Mouse (Mus musculus): ENCODE measurements at regions not wholly inside any gene's neighbourhood (a gene's known extent, or its start where the extent isn't known, plus 50 kb on each side); places are given as distances from the start of the nearest gene placed in this dataset.

DNA sequence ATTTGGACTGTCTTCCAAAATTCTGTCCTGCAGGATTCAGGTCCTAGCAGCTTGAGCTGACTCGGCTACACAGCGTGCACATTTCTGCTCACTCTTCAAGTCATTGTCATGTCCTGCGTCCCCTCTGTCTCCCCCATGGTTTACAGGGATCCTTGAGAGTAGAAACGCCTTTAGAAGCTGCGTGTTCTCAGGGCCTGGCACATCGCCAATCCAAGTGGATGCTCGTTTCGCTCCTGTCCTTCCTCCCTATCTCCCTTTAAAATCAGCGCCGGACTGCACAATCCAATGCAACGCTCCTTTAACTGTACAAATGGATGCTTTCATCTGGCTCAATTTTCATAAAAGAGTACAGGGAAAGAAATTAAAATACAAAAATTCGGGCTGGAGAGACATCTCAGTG, 201.6 kb downstream of the Cdh26 start:
- POLR2A ChIA-PET = interaction anchor here in 3 of 4 experiments (0.7 to 8.3 kb wide), 19 partner anchors 9 to 120 kb away, joined by 3 to 140 read pairs (median 4); no protein-coding TSS in a partner anchor
- CTCF ChIA-PET = interaction anchor here in 3 of 4 experiments (0.6 to 2.9 kb wide), 9 partner anchors 9 to 399 kb away, joined by 3 to 13 read pairs (median 5); no protein-coding TSS in a partner anchor

DNA sequence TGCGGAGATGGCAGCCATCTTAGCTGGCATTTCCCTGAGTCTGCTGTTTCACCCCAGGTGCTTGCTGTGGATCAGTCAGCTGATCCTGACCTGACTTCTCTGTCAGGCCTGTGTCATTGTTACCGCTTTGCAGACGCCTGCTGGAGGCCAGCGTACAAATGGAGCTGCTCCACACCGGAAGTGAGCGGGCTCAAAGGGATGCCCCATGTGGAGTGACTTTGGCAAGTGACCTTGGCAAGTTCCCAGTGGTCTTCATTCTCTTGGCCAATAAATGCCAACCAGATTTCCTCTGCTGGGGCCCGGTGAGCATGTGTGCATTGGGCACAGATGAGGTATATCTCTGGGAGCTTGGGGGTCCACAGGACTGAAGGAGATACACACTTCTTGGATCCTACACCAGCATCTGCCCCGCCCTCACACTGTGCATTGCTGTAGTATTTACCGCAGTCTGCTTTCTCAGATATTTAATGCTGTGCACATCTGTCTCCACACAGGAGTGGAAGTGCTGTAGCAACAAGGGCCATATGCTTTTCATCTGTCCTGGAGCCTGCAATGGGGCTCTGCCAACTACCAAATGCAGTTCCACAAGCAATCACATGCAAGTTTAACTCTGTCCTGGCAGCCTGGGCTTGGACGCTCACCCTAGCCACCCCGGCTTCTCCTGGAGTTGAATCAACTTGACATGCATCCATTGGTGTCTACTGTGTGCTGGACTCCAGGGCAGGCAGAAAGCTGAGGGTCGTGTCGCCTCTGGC, 202.7 kb downstream of the Cdh26 start:
- POLR2A ChIA-PET = interaction anchor here in 3 of 4 experiments (0.6 to 8.3 kb wide), 20 partner anchors 10 to 217 kb away, joined by 3 to 140 read pairs (median 8); no protein-coding TSS in a partner anchor
- CTCF ChIA-PET = interaction anchor here in 3 of 4 experiments (1.2 to 2.6 kb wide), 5 partner anchors 10 to 32 kb away, joined by 4 to 13 read pairs (median 6); no protein-coding TSS in a partner anchor

DNA sequence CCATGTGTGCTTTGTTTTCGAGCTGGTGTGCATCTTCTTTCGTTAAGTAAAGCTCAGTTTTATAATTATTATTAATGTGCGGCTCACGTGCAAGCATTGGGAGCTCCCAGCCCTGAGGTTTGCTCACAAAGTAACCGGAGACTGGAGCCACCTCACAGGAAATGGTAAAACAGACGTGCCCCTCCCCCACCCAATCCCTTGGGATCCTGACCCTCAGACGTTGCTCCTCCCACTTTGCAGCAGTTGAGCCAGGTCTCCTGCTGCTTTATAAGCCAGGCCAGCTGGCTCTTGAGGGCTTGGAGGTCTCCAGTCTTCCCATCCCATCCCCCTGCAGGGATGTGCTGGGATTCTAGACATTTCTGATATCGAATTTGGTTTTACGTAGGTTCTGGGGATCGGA, 203.8 kb downstream of the Cdh26 start:
- CTCF ChIA-PET = interaction anchor here in 2 of 4 experiments (0.6 to 1.8 kb wide), 4 partner anchors 27 to 387 kb away, joined by 3 to 6 read pairs (median 4); no protein-coding TSS in a partner anchor
- POLR2A ChIA-PET = interaction anchor here in 3 of 4 experiments (0.6 to 8.3 kb wide), 26 partner anchors 10 to 301 kb away, joined by 3 to 140 read pairs (median 8); no protein-coding TSS in a partner anchor

DNA sequence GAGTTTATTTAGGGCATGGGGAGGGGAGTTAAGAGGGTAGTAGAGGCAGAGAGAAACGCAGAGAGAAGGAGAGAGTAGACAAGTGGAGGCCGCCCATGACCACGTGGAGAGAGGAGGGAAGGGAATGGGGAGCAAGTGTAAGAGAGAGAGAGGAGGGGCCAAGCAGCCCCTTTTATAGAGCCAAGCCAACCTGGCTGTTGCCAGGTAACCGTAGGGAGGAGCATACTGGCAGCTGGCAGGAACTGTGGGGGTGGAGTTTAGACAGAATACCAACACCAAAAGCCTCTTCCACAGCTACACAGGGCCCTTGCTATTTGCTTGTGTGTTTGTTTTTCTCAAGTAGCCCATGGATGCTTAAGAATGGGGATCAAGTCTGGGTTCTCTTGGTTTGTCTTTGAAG, 205.4 kb downstream of the Cdh26 start:
- CTCF ChIA-PET = interaction anchor here in 3 of 4 experiments (0.6 to 1.6 kb wide), 5 partner anchors 29 to 118 kb away, joined by 3 to 13 read pairs (median 5); no protein-coding TSS in a partner anchor
- POLR2A ChIA-PET = interaction anchor here in 3 of 4 experiments (0.7 to 8.3 kb wide), 44 partner anchors 8 to 906 kb away, joined by 3 to 140 read pairs (median 4); no protein-coding TSS in a partner anchor

DNA sequence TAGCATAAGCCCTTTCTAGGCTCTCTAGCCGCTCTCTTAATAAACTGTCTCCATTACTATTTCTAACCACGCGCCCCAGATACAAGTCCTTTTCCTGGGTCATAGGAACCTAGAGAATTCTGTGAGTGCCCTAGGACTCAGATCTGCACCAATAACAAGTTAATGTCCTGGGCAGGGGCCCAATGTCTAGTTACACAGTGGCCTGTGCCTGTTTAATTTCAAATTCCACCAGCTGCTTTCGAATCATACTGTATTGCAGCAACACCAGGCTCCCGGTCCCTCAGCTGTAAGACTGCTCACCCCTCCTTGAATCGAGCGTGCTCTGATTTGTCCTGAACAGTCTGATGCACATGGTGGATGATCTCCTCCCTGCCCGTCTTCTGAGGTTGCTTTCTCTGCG, 206.6 kb downstream of the Cdh26 start:
- ChIA-PET POLR2A (interaction anchor here in 2 of 4 experiments (0.9 to 8.3 kb wide), 7 partner anchors 12 to 62 kb away, joined by 3 to 140 read pairs (median 25); no protein-coding TSS in a partner anchor), CTCF (no interaction called here)

DNA sequence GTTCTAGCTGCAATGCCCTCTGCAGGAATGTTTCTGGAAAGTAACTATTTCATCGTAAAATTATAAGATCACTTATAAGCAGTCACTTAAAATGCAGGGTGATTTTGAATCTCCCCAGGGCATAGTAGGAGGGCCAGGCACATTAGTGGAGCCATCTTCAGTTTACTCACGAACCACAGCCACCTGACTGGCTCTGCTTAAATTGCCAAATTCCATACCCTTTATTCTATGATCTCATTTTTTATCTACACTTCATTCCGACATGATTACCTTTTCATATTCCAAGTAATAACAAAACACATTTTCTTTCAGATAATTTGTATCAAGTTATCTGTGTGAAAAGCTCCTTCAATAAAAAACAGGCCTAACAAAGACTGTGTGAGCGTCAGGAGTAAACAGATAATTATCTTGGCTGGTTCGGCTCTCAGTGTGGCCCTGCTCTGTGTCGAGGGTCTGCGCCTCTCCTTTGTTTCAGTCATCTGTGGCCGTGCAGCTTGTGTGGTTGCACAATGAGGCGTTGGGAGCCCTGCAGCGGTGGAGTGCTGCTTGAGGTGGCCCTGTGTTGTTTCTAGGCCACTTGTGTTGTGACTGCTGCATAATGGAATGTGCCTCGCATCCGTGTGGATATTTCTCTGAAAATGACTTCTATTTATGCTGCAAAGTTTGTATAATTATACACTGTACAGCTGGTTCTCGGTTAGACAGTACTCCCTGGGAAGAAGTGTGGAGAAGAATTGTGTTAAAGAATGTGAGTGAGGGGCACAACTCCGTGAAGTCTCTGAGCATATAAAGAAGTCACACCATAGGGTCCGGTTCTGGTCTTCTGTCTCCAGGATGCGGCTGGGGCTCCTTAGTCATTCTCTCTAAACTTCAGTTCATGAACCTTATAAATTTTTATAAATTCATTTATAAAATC, 212.1 kb downstream of the Cdh26 start:
- CTCF ChIA-PET = no interaction called here

DNA sequence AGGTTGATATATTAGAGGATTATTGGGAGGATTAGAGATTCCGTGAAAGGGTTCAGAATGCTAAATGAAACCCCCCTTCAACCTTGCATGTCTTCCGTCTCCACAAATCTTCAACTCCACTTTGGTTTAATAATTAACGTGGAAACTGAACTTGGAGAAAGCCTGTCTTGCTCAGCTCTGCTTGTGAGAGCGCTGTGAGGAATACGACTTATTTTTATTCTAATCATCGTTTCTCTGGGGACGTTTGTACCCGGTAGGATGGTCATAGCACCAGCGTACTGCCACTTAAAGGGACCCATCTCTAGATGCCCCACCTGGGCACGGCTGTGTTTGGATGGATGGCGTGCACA, 212.7 kb downstream of the Cdh26 start:
- ChIA-PET CTCF (no interaction called here), POLR2A (interaction anchor here in 2 of 4 experiments (1.1 to 3.8 kb wide), 3 partner anchors 8 to 40 kb away, joined by 3 to 63 read pairs (median 23); no protein-coding TSS in a partner anchor)

More for the DNA sequence above, 212.1 kb downstream of the Cdh26 start:
- POLR2A ChIA-PET = interaction anchor here in 1 of 4 experiments (3.8 kb wide), 1 partner anchor 9 kb away, joined by 63 read pairs; no protein-coding TSS in a partner anchor

DNA sequence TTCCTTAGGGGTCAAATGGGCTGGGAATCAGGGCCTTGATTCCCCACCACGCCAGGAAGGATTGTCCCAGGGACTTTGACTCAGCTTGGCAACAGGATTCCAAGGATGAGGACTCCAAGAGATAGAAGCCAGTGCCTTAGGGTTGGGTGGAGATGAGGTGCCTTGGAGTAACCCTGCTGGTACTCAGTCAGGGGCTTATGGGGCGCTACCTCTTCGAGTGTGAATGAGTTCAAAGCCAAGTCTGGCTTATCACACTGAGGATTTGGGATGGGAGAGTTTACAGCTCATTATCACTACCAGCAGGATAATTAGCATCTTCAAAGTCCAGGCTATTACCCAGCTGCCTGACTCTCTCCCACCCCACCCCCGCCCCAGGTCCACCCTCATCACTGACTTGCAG, 213.5 kb downstream of the Cdh26 start:
- CTCF ChIA-PET = no interaction called here

DNA sequence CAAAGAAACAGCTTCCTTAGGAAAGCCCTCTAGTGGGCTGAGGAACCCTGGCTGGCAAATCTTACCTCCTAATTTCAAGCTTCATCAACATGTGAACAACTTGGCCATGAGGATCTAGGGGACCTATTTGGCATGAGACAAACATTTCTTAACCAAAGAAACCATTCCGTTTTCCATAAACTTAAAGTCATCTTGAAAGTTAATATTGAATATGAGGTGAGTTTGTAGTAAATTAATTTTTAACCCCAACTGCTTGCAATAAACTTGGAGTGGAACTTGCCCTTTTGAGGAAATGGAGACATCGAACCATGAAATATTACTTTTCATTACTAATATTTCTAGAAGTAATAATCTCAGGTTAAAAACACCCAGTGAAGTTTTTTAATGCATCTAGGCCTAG, 229.7 kb downstream of the Cdh26 start:
- ChIA-PET CTCF (interaction anchor here in 1 of 4 experiments (0.6 kb wide), 1 partner anchor 13 kb away, joined by 3 read pairs; no protein-coding TSS in a partner anchor), POLR2A (interaction anchor here in 2 of 4 experiments (1.6 to 8.8 kb wide), 2 partner anchors 27 to 29 kb away, joined by 4 to 51 read pairs; no protein-coding TSS in a partner anchor)

More for the DNA sequence above, 213.5 kb downstream of the Cdh26 start:
- POLR2A ChIA-PET = interaction anchor here in 2 of 4 experiments (0.6 to 3.8 kb wide), 8 partner anchors 9 to 258 kb away, joined by 3 to 63 read pairs (median 3); no protein-coding TSS in a partner anchor

DNA sequence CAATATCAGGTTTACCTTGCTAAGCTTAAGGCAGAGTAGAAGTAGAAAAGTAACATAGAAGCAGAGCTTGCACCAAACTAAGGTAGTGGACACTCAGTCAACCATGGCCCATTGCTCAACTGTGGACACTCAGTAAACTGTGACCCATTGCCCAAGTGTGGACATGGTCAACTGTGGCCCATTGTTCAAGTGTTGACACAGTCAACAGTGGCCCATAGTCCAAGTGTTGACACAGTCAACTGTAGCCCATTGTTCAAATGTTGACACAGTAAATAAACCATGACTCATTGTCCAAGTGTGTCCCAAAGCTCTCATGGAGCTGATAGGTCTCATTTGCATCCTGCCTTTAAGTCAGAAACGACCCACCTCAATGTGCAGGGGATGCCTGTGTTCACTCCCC, 232.1 kb downstream of the Cdh26 start:
- ChIA-PET POLR2A (interaction anchor here in 2 of 4 experiments (1.1 to 8.8 kb wide), 2 partner anchors 28 to 29 kb away, joined by 4 to 51 read pairs; no protein-coding TSS in a partner anchor), CTCF (no interaction called here)

DNA sequence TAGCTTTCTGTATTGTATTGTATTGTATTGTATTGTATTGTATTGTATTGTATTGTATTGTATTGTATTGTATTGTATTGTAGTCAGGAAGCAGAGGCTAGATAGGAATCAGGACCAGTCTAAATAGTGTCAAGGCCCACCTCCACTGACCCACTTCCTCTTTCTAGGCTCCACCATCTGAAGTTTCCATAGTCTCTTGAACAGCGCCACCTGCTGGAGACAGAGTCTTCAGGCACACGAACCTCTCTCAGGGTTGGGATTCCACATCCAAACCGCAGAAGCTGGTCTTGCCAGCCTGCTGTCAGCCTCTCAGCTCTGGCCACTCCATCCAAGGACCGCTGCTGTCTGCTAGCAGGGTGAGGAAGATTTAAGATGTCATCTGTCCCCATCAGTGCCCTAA, 234.6 kb downstream of the Cdh26 start:
- POLR2A ChIA-PET = interaction anchor here in 2 of 4 experiments (1.0 to 8.8 kb wide), 4 partner anchors 12 to 32 kb away, joined by 3 to 51 read pairs (median 4); no protein-coding TSS in a partner anchor

DNA sequence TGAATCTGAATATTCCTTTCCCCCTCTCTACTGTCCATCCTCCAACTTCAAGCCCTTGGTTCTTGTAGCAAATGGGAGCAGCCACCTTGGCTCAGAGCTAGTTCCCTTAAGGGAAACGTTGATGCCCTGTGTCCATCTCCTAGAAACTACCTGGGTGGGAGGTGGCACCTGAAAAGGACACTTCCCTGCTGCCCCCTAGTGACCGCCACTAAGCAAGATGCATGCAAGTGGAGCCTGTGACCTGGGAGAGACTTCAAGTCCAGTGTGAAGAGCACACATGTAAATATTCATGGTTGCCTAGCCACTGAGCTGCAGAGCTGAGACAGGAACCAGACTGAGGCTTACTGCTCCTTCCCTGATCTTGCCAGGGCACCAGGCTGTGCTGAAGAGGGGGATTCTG, 238.1 kb downstream of the Cdh26 start:
- ChIA-PET POLR2A (no interaction called here), CTCF (interaction anchor here in 3 of 4 experiments (0.6 to 1.6 kb wide), 4 partner anchors 10 to 161 kb away, joined by 3 to 4 read pairs (median 3); no protein-coding TSS in a partner anchor)

More for the DNA sequence above, 234.6 kb downstream of the Cdh26 start:
- CTCF ChIA-PET = interaction anchor here (0.6 to 3.1 kb wide), 41 partner anchors 8 to 1279 kb away, joined by 3 to 17 read pairs (median 4); no protein-coding TSS in a partner anchor

DNA sequence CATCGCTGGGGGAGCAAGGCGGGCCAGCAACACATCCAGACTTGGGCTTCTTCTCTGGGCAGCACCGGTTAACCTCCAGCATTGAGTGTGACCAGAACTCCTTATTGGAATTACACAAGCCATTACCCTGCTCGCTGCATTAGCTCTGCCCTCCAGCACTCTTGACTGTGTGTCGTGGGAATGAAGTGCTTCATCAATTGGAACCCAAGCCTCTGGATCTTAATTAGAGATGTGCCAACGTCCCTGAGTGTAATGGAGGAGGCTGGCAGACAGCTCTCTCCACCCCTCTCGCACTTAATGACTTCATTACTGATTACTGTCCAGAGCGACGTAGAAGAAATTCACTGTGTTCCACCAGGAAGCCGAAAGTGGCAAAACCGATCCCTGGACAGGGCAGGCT, 240.6 kb downstream of the Cdh26 start:
- ChIA-PET POLR2A (interaction anchor here in 1 of 4 experiments (0.6 kb wide), 1 partner anchor 403 kb away, joined by 3 read pairs; no protein-coding TSS in a partner anchor), CTCF (interaction anchor here in 2 of 4 experiments (0.5 to 1.4 kb wide), 4 partner anchors 35 to 1214 kb away, joined by 3 to 6 read pairs (median 4); no protein-coding TSS in a partner anchor)

DNA sequence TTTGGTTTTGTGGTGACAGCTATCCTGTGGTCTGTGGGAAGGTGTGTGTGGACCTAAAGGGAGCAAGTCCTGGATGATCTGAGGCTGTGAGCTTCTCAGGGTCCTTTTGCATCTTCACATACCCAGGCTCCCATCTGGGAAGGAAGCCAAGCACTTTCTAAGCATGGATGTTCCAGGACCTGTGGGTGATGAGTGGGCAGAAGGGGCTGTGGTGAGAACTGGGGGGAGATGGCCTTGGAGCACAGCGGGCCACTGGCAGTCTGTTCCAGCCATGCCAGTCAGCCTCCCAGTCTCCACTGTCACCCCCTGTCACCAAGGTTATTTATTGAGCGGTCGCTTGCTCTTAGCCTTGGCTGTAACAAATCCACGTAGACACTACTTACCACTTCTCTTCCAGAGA, 243.3 kb downstream of the Cdh26 start:
- CTCF ChIA-PET = interaction anchor here in 2 of 4 experiments (0.6 to 3.1 kb wide), 3 partner anchors 9 to 14 kb away, joined by 3 to 17 read pairs (median 7); no protein-coding TSS in a partner anchor
- POLR2A ChIA-PET = no interaction called here

DNA sequence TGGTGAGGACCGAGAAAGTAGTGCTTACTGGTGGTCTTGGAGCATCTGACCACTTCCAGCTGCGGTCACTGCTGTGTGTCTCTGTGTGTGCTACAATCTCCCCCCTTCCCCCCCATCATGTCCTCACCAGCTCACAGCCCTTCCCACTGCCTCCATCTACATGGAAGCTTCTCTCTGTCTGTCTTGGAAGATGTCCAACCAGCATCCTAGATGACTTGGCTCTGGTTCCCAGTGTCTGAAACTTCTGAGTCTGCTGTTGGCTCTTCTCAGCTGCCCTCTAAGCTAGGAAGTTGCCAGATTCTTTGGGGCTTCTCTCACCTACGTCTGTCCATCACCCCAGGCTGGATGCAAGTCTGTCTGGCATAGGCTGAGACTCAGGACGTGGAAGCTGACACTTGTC, 244.3 kb downstream of the Cdh26 start:
- CTCF ChIA-PET = interaction anchor here in 2 of 4 experiments (2.2 to 3.1 kb wide), 2 partner anchors 10 kb away, joined by 7 to 17 read pairs; no protein-coding TSS in a partner anchor
- POLR2A ChIA-PET = interaction anchor here in 1 of 4 experiments (0.8 kb wide), 1 partner anchor 10 kb away, joined by 3 read pairs; no protein-coding TSS in a partner anchor

DNA sequence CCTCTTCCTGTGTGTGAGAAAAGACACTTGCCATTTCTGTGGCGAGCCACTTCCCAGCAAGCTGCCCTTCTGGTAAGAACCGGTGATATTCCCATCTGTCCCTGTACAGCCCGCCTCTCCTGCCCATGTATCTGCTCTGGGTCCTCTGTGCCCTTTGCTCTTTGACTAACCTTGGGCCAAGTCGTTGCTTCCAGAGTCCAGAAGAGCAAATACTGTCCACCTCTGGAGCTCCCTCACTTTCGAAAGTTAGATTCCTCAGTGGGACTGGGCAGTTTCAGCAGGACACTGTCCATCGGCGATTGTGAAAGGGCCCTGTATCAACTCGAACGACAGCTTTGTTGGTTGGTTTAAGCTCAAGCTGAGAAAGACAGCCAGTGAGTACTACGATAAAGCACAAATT, 246.6 kb downstream of the Cdh26 start:
- POLR2A ChIA-PET = interaction anchor here in 1 of 4 experiments (0.8 to 1.1 kb wide), 3 partner anchors 12 to 128 kb away, joined by 3 to 4 read pairs (median 3); no protein-coding TSS in a partner anchor

DNA sequence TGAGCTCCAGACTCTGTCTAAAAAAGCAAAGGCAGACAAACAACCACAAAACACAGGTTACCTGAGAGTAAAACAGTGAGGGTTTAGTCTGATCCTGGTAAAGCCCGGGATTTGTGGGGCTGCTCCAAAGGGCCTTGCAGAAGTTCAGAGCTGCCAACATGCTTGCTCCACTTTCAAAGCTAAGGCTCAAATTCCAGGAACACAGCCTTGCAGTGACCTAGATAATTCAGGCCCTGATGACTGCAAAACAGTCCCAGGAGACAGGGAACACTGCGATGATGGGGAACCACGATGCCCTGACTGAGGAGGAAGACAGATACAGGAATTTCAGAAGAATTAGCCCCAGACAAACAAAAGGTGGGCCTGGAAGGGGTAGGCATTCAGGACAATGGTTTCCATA, 250.0 kb downstream of the Cdh26 start:
- POLR2A ChIA-PET = interaction anchor here in 1 of 4 experiments (1.1 kb wide), 1 partner anchor 45 kb away, joined by 3 read pairs; no protein-coding TSS in a partner anchor
- CTCF ChIA-PET = interaction anchor here in 1 of 4 experiments (0.6 kb wide), 1 partner anchor 80 kb away, joined by 3 read pairs; no protein-coding TSS in a partner anchor

More for the DNA sequence above, 246.6 kb downstream of the Cdh26 start:
- CTCF ChIA-PET = no interaction called here

Data from embryonic stem cell, embryonic (primary cell).